ENCODE assay signal across 9 mouse cellular contexts in genomic region chr12:36207072-36207799, GRCm38 (mm10). TPM values are rescaled to one million over a fixed set of nuclear protein-coding genes. Genes with fewer than 3 reads are reported as not detected.
A peak's percentile ranks its signal among the peaks of the same experiment; 100 is the strongest.
DNase-seq lines count a peak whose midpoint lies in the region; ATAC-seq and TF ChIP-seq lines count a peak whose summit lies in the region.
"Had no signal": no experiment of that assay in that cellular context is flagged by ENCODE, and none has a peak within 500 bp of the region (broad histone marks: within the 10 kb centered on the region; RNA-seq: fewer than 3 reads in every experiment).

No protein-coding gene starts in this region.

- H3K4me1 ChIP-seq in heart, adult 2 months (ENCODE audit: control insufficient read depth, insufficient read depth, low read length): peaks cover 3% of the 10 kb centered on the region; the same call in 1 of the 2 replicates
- H3K4me1 ChIP-seq in intestine, postnatal 0 days (replicated peaks; ENCODE audit: control insufficient read depth, insufficient read depth, low read length): no peaks in the 10 kb centered on the region
- peaks cover 3% of the 10 kb centered on the region for H3K4me1 ChIP-seq in testis, adult 2 months (ENCODE audit: control insufficient read depth, insufficient read depth, low read length)

- intact Hi-C loops in heart, adult 2 months (cut with DNase I): no loop called here
- intact Hi-C loops in left cerebral cortex, postnatal 4 days (cut with DNase I): no loop called here

- TF ChIP-seq POLR2A in heart, adult 2 months (IDR thresholded peaks at IDR 0.05; ENCODE audit: insufficient read depth, low read depth, low read length): no peak
- no peak for TF ChIP-seq POLR2A in myocyte (IDR thresholded peaks at IDR 0.05; ENCODE audit: insufficient read length, low read depth)
- TF ChIP-seq POLR2A in testis, adult 2 months (IDR thresholded peaks at IDR 0.05; ENCODE audit: control insufficient read depth, low read depth, low read length): no peak

- peak overlapping the region; percentile 40 for H3K4me2 ChIP-seq in intestine, postnatal 0 days (replicated peaks; ENCODE audit: low read depth)
- H3K4me2 ChIP-seq in myocyte (ENCODE audit: low read depth): peak overlapping the region; percentile 62

- no peaks in the 10 kb centered on the region for H3K36me3 ChIP-seq in heart, adult 2 months (ENCODE audit: control insufficient read depth, insufficient read depth, low read length)
- no peaks in the 10 kb centered on the region for H3K36me3 ChIP-seq in intestine, postnatal 0 days (ENCODE audit: control insufficient read depth, insufficient read depth)
- H3K36me3 ChIP-seq in myocyte (ENCODE audit: control insufficient read depth, insufficient read depth): no peaks in the 10 kb centered on the region
- no peaks in the 10 kb centered on the region for H3K36me3 ChIP-seq in testis, adult 2 months (ENCODE audit: control insufficient read depth, insufficient read depth, low read length)

- peak; percentile 54; the same call in 1 of the 2 replicates for ATAC-seq in intestine, postnatal 0 days

- H3K27ac ChIP-seq in heart, adult 2 months: no peak overlapping the region; the same call in 1 of the 2 replicates
- H3K27ac ChIP-seq in intestine, postnatal 0 days (ENCODE audit: low read depth, low read length): no peak overlapping the region
- H3K27ac ChIP-seq in testis, adult 2 months (ENCODE audit: control insufficient read depth, insufficient read depth, low read depth, low read length): no peak overlapping the region

- 0 out of 2 replicates have a peak, but pooled peaks have one; percentile 40 for TF ChIP-seq EP300 in heart, adult 2 months (IDR thresholded peaks at IDR 0.05; ENCODE audit: insufficient read depth, low read depth, low read length)

- no peak overlapping the region for H3K4me3 ChIP-seq in heart, adult 2 months
- H3K4me3 ChIP-seq in intestine, postnatal 0 days (ENCODE audit: low read depth, low read length): no peak overlapping the region
- no peak overlapping the region for H3K4me3 ChIP-seq in myocyte
- H3K4me3 ChIP-seq in testis, adult 2 months (ENCODE audit: control insufficient read depth, low read depth, low read length): peak overlapping the region; percentile 24

- 35% methylated on average over 9 of the region's 9 CpGs for whole genome bisulfite sequencing in heart, adult 2 months
- 54% methylated on average over 9 of the region's 9 CpGs for WGBS in intestine, postnatal 0 days

- H3K79me2 ChIP-seq in heart, adult 2 months (replicated peaks; ENCODE audit: control insufficient read depth, insufficient read depth, low read length): no peaks in the 10 kb centered on the region
- H3K79me2 ChIP-seq in myocyte (ENCODE audit: control insufficient read depth, insufficient read depth): no peaks in the 10 kb centered on the region

- H3K9me3 ChIP-seq in intestine, postnatal 0 days (ENCODE audit: control insufficient read depth): no peaks in the 10 kb centered on the region

- no peak overlapping the region for H3ac ChIP-seq in myocyte (ENCODE audit: control insufficient read depth, insufficient read length)

- H3K27me3 ChIP-seq in heart, adult 2 months (ENCODE audit: control insufficient read depth, insufficient read depth, low read length): no peaks in the 10 kb centered on the region
- no peaks in the 10 kb centered on the region for H3K27me3 ChIP-seq in intestine, postnatal 0 days (replicated peaks; ENCODE audit: control insufficient read depth, insufficient read depth, low read length)
- no peaks in the 10 kb centered on the region for H3K27me3 ChIP-seq in myocyte (ENCODE audit: control insufficient read depth, insufficient read depth, insufficient read length)
- H3K27me3 ChIP-seq in testis, adult 2 months (ENCODE audit: control insufficient read depth, insufficient read depth, low read length): no peaks in the 10 kb centered on the region

- no peak overlapping the region for H3K9ac ChIP-seq in heart, adult 2 months (ENCODE audit: low read depth, low read length)
- H3K9ac ChIP-seq in intestine, postnatal 0 days (ENCODE audit: low read depth, low read length): no peak overlapping the region

- no peak for TF ChIP-seq CTCF in heart, adult 2 months (IDR thresholded peaks at IDR 0.05)
- TF ChIP-seq CTCF in intestine, postnatal 0 days (IDR thresholded peaks at IDR 0.05; ENCODE audit: low read depth): no peak
- TF ChIP-seq CTCF in testis, adult 2 months (IDR thresholded peaks at IDR 0.05; ENCODE audit: control insufficient read depth, insufficient read depth, insufficient replicate concordance, low read depth, low read length): no peak

- DNase-seq in urinary bladder, postnatal 14 days (ENCODE audit: low spot score): peak; percentile 33
- no peak for DNase-seq in urinary bladder, postnatal 10 days (ENCODE audit: low spot score)
- peak; percentile 44 for DNase-seq in embryo, embryonic 11.5 days (ENCODE audit: low read depth, low spot score)
- DNase-seq in heart, adult 2 months: peak; percentile 46 to 51
- peak; percentile 81 for DNase-seq in left cerebral cortex, postnatal 4 days

TF ChIP-seq in myocyte, 11 proteins besides CTCF, POLR2A, EP300 and RAD21:
- TF ChIP-seq MYOD1 (IDR thresholded peaks at IDR 0.05; ENCODE audit: control insufficient read depth in 1 of 3, insufficient read length in 2 of 3, low read depth in 2 of 3) (peak in 2 of 3 experiments; percentile 40 to 47), MYOG (IDR thresholded peaks at IDR 0.05; ENCODE audit: control insufficient read depth in 1 of 3, insufficient read depth in 1 of 3, insufficient read length in 2 of 3, low read depth in 2 of 3) (peak in 1 of 3 experiments; percentile 11), SRF (IDR thresholded peaks at IDR 0.05; ENCODE audit: control insufficient read depth, insufficient read length, low read depth) (no peak)
TF ChIP-seq in myocyte: peak in this region for 2.

RNA-seq across cellular contexts. Expression of gene Lrrc72, which starts 46.0 kb away (rescaled TPM):
- total RNA-seq in heart, adult 2 months (2021): not detected
- not detected in 2 replicates for polyA plus RNA-seq in heart, adult 2 months (2012; rRNA removed)
- not detected in 2 replicates for polyA plus RNA-seq in intestine, postnatal 0 days (2015; fragmentation: Nextera tagmentation; extraction: Ambion mirVana)
- total RNA-seq in left cerebral cortex, postnatal 4 days (2021): not detected
- polyA plus RNA-seq in myocyte (2012; fragmentation: generic; extraction: Trizol): 0.08 TPM
- 23.4 and 27.1 TPM in 2 replicates for polyA plus RNA-seq in testis, adult 2 months (2012; rRNA removed)
- total RNA-seq: layer of hippocampus, postnatal 25 days had no signal

RNA-seq across cellular contexts. Expression of gene Bzw2, which starts 49.4 kb away (rescaled TPM):
- total RNA-seq in heart, adult 2 months (2021): 100 to 1,000 TPM; 175 to 199 TPM
- polyA plus RNA-seq in heart, adult 2 months (2012; rRNA removed): 67.3 and 128 TPM in 2 replicates
- polyA plus RNA-seq in intestine, postnatal 0 days (2015; fragmentation: Nextera tagmentation; extraction: Ambion mirVana): 71.9 and 75.3 TPM in 2 replicates
- total RNA-seq in left cerebral cortex, postnatal 4 days (2021): 100 to 1,000 TPM; 252 to 269 TPM
- 86.8 TPM for polyA plus RNA-seq in myocyte (2012; fragmentation: generic; extraction: Trizol)
- polyA plus RNA-seq in testis, adult 2 months (2012; rRNA removed): 1.3 and 2.2 TPM in 2 replicates

RNA-seq across cellular contexts. Expression of gene Ankmy2, which starts 50.3 kb away (rescaled TPM):
- total RNA-seq in heart, adult 2 months (2021): 10 to 100 TPM; 13.3 to 15.5 TPM
- polyA plus RNA-seq in heart, adult 2 months (2012; rRNA removed): 7.0 and 12.4 TPM in 2 replicates
- 25.8 and 26.6 TPM in 2 replicates for polyA plus RNA-seq in intestine, postnatal 0 days (2015; fragmentation: Nextera tagmentation; extraction: Ambion mirVana)
- 10 to 100 TPM; 61.8 to 63.7 TPM for total RNA-seq in left cerebral cortex, postnatal 4 days (2021)
- 8.5 TPM for polyA plus RNA-seq in myocyte (2012; fragmentation: generic; extraction: Trizol)
- polyA plus RNA-seq in testis, adult 2 months (2012; rRNA removed): 1.3 and 1.4 TPM in 2 replicates

Comparison
In these comparisons a context has a peak if more than half of its experiments do, and no peak if none do; other contexts are left out.
1. RNA of gene Lrrc72, which starts 46.0 kb away (polyA plus RNA-seq): 23.4 to 27.1 TPM in testis, adult 2 months; 0.08 TPM in myocyte (single experiment), not detected in heart, adult 2 months and not detected in intestine, postnatal 0 days; every median in the first group is over 10 times any median in the second.
2. RNA of gene Bzw2, which starts 49.4 kb away (polyA plus RNA-seq): 86.8 TPM in myocyte (single experiment), 71.9 to 75.3 TPM in intestine, postnatal 0 days and 67.3 to 128 TPM in heart, adult 2 months; 1.3 to 2.2 TPM in testis, adult 2 months; every median in the first group is over 10 times any median in the second.